ENCODE assay signal across 8 mouse cellular contexts in the genomic region with DNA sequence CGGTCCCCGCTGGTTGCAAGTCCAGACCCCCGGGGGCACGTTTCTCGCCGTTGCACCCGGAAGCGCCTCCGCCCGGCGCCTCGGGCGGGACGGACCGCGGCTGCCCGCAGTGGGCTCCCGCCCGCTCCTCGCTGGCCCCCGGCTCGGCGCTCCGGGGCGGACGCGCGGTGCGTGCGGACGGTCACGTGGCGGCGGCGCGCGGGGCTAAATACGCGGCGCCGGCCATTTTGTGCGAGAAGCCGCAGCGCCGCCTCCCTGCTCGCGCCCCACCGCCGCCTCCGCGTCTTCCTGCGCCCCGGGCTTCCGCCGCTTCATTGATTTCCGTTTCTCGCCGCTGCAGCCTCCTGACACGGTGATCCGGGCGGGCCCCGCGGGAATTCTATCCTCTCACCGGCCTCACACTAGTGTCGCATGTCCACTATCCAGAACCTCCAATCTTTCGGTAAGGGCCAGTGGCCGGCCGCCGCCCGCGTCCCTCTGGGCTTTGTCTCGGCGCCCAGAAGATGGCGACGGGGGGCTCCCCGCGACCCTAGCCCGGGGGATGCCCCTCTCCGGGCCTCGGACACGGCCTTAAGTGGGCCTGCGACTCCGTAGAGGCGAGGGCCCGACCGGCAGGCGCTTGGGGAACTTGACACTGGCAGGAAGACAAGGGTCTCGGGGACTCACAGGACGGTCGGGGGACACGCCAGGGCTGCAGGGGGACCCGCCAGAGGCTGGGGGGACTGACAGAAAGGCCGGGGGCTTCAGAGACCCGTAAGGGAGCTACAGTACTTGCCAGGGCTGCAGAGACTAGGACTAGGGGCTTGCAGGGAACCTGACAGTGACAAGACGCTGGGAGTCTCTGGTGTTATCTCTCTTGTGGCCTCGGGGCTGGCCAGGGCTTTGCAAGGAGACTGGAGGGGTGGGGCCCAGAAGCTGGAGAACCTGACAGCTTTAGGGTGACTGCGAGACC. TPM values are rescaled to one million over a fixed set of nuclear protein-coding genes. Genes with fewer than 3 reads are reported as not detected.
DNase-seq lines count a peak whose midpoint lies in the region; ATAC-seq and TF ChIP-seq lines count a peak whose summit lies in the region.

No protein-coding gene starts in this region.

- no peaks in the 10 kb centered on the region for H3K27me3 ChIP-seq in forebrain, embryonic 11.5 days (ENCODE audit: control insufficient read depth, insufficient read depth, low read length)
- no peaks in the 10 kb centered on the region for H3K27me3 ChIP-seq in heart, postnatal 0 days (ENCODE audit: control insufficient read depth, insufficient read depth, low read length)
- H3K27me3 ChIP-seq in liver, embryonic 15.5 days = no peaks in the 10 kb centered on the region
- H3K27me3 ChIP-seq in neural tube, embryonic 12.5 days (replicated peaks) = no peaks in the 10 kb centered on the region
- no peaks in the 10 kb centered on the region for H3K27me3 ChIP-seq in stomach, postnatal 0 days (ENCODE audit: control insufficient read depth, insufficient read depth, low read length)

- under 1% methylated on average over 86 of the region's 97 CpGs for WGBS in forebrain, embryonic 11.5 days
- WGBS in heart, postnatal 0 days = 2% methylated on average over 72 of the region's 97 CpGs
- WGBS in liver, embryonic 15.5 days (ENCODE audit: insufficient replicate concordance) = under 1% methylated on average over 97 of the region's 97 CpGs
- under 1% methylated on average over 94 of the region's 97 CpGs for WGBS in neural tube, embryonic 12.5 days
- WGBS in stomach, postnatal 0 days = under 1% methylated on average over 87 of the region's 97 CpGs

- ATAC-seq in CD4-positive, CD25-positive, alpha-beta regulatory T cell, adult 4 months = peak; percentile 83
- ATAC-seq in forebrain, embryonic 11.5 days (replicated peaks; ENCODE audit: low FRiP score) = peak; percentile 83
- ATAC-seq in heart, postnatal 0 days (ENCODE audit: insufficient read depth, low read depth) = peak; percentile 85
- peak; percentile 89 for ATAC-seq in liver, embryonic 15.5 days (ENCODE audit: insufficient read depth)
- peak; percentile 77 for ATAC-seq in neural tube, embryonic 12.5 days (ENCODE audit: low FRiP score, low read depth)
- peak; percentile 73 for ATAC-seq in stomach, postnatal 0 days (ENCODE audit: low FRiP score, low TSS enrichment)

- peak overlapping the region; percentile 100 for H3K4me3 ChIP-seq in forebrain, embryonic 11.5 days (ENCODE audit: low read depth, low read length)
- H3K4me3 ChIP-seq in heart, postnatal 0 days (ENCODE audit: low read depth, low read length) = peak overlapping the region; percentile 84
- H3K4me3 ChIP-seq in liver, embryonic 15.5 days (replicated peaks) = peak overlapping the region; percentile 98
- peak overlapping the region; percentile 99 for H3K4me3 ChIP-seq in neural tube, embryonic 12.5 days
- H3K4me3 ChIP-seq in stomach, postnatal 0 days (ENCODE audit: low read depth, low read length) = peak overlapping the region; percentile 98

- no peaks in the 10 kb centered on the region for H3K9me3 ChIP-seq in forebrain, embryonic 11.5 days (ENCODE audit: control insufficient read depth, low read length)
- H3K9me3 ChIP-seq in heart, postnatal 0 days (replicated peaks; ENCODE audit: control insufficient read depth, low read length) = no peaks in the 10 kb centered on the region
- H3K9me3 ChIP-seq in liver, embryonic 15.5 days (replicated peaks) = no peaks in the 10 kb centered on the region
- H3K9me3 ChIP-seq in neural tube, embryonic 12.5 days = no peaks in the 10 kb centered on the region
- no peaks in the 10 kb centered on the region for H3K9me3 ChIP-seq in stomach, postnatal 0 days (ENCODE audit: control insufficient read depth, low read length)

- peaks cover 13% of the 10 kb centered on the region for H3K36me3 ChIP-seq in forebrain, embryonic 11.5 days (ENCODE audit: control insufficient read depth, insufficient read depth, low read length)
- peaks cover 27% of the 10 kb centered on the region for H3K36me3 ChIP-seq in heart, postnatal 0 days (replicated peaks; ENCODE audit: control insufficient read depth, insufficient read depth, low read length)
- peaks cover 28% of the 10 kb centered on the region for H3K36me3 ChIP-seq in liver, embryonic 15.5 days (replicated peaks)
- H3K36me3 ChIP-seq in neural tube, embryonic 12.5 days = peaks cover 25% of the 10 kb centered on the region
- H3K36me3 ChIP-seq in stomach, postnatal 0 days (ENCODE audit: control insufficient read depth, insufficient read depth, low read length) = peaks cover 15% of the 10 kb centered on the region; the same call in 1 of the 2 replicates

- TF ChIP-seq CTCF in heart, postnatal 0 days (IDR thresholded peaks at IDR 0.05; ENCODE audit: low read depth) = no peak
- TF ChIP-seq CTCF in stomach, postnatal 0 days (IDR thresholded peaks at IDR 0.05; ENCODE audit: low read depth) = 0 out of 2 replicates have a peak, but pooled peaks have one; percentile 18

- peak; percentile 61 for DNase-seq in c-Kit-positive CD71-negative TER-119-negative erythroid progenitor cells, embryonic 14.5 days (ENCODE audit: low read depth)
- DNase-seq in forebrain, embryonic 11.5 days (ENCODE audit: low spot score) = peak; percentile 90
- DNase-seq in heart, postnatal 0 days (ENCODE audit: low spot score) = peak; percentile 70
- DNase-seq in kidney, postnatal 4 days = peak; percentile 84 to 91
- peak; percentile 82 for DNase-seq in stomach, postnatal 0 days (ENCODE audit: low spot score)

- H3K4me1 ChIP-seq in forebrain, embryonic 11.5 days (replicated peaks; ENCODE audit: control insufficient read depth, insufficient read depth, low read length) = peaks cover 7% of the 10 kb centered on the region
- H3K4me1 ChIP-seq in heart, postnatal 0 days (ENCODE audit: control insufficient read depth, insufficient read depth) = 0 out of 2 replicates have a peak, but pooled peaks cover 4% of the 10 kb centered on the region
- H3K4me1 ChIP-seq in liver, embryonic 15.5 days (replicated peaks) = peaks cover 22% of the 10 kb centered on the region
- peaks cover 19% of the 10 kb centered on the region for H3K4me1 ChIP-seq in neural tube, embryonic 12.5 days
- no peaks in the 10 kb centered on the region for H3K4me1 ChIP-seq in stomach, postnatal 0 days (replicated peaks; ENCODE audit: control insufficient read depth, insufficient read depth)

- H3K4me2 ChIP-seq in forebrain, embryonic 11.5 days (ENCODE audit: low read depth, low read length, severe bottlenecking) = peak overlapping the region; percentile 93
- peak overlapping the region; percentile 94 for H3K4me2 ChIP-seq in heart, postnatal 0 days (ENCODE audit: low read depth, low read length)
- H3K4me2 ChIP-seq in liver, embryonic 15.5 days = peak overlapping the region; percentile 96
- H3K4me2 ChIP-seq in neural tube, embryonic 12.5 days (replicated peaks) = peak overlapping the region; percentile 88
- H3K4me2 ChIP-seq in stomach, postnatal 0 days (replicated peaks; ENCODE audit: low read depth) = peak overlapping the region; percentile 92

- peak overlapping the region; percentile 87 for H3K27ac ChIP-seq in forebrain, embryonic 11.5 days (ENCODE audit: low read depth, low read length)
- peak overlapping the region; percentile 89 for H3K27ac ChIP-seq in heart, postnatal 0 days (ENCODE audit: low read depth)
- peak overlapping the region; percentile 91 for H3K27ac ChIP-seq in liver, embryonic 15.5 days (replicated peaks)
- peak overlapping the region; percentile 83; the same call in 1 of the 2 replicates for H3K27ac ChIP-seq in neural tube, embryonic 12.5 days
- peak overlapping the region; percentile 91 for H3K27ac ChIP-seq in stomach, postnatal 0 days (replicated peaks)

- no peak for TF ChIP-seq EP300 in heart, postnatal 0 days (IDR thresholded peaks at IDR 0.05; ENCODE audit: low read depth)
- no peak for TF ChIP-seq EP300 in stomach, postnatal 0 days (optimal IDR thresholded peaks at IDR 0.05)

- H3K9ac ChIP-seq in forebrain, embryonic 11.5 days (ENCODE audit: low read length) = peak overlapping the region; percentile 100
- peak overlapping the region; percentile 95 for H3K9ac ChIP-seq in heart, postnatal 0 days (replicated peaks; ENCODE audit: low read depth, low read length)
- peak overlapping the region; percentile 99 for H3K9ac ChIP-seq in liver, embryonic 15.5 days
- H3K9ac ChIP-seq in neural tube, embryonic 12.5 days = peak overlapping the region; percentile 99
- H3K9ac ChIP-seq in stomach, postnatal 0 days (ENCODE audit: low read length) = peak overlapping the region; percentile 98

RNA-seq across cellular contexts. Expression of a gene that starts 0.6 kb away (rescaled TPM):
- polyA plus RNA-seq in CD4-positive, CD25-positive, alpha-beta regulatory T cell, adult 4 months (2017; shearing (Covaris generic)) = 10 to 100 TPM; 71.8 to 88.3 TPM
- polyA plus RNA-seq in forebrain, embryonic 11.5 days (2014; fragmentation: Nextera tagmentation; extraction: Ambion mirVana) = 332 and 346 TPM in 2 replicates
- 50.9 and 65.9 TPM in 2 replicates for total RNA-seq in heart, postnatal 0 days (2014; rRNA removed; ENCODE audit: low replicate concordance)
- 136 and 137 TPM in 2 replicates for polyA plus RNA-seq in heart, postnatal 0 days (2015; fragmentation: Nextera tagmentation; extraction: Ambion mirVana)
- polyA plus RNA-seq in liver, embryonic 15.5 days (2015; fragmentation: Nextera tagmentation; extraction: Ambion mirVana) = 56.6 and 64.4 TPM in 2 replicates
- polyA plus RNA-seq in neural tube, embryonic 12.5 days (2016; fragmentation: Nextera tagmentation; extraction: Ambion mirVana) = 299 and 318 TPM in 2 replicates
- 93.3 and 112 TPM in 2 replicates for polyA plus RNA-seq in stomach, postnatal 0 days (2015; fragmentation: Nextera tagmentation; extraction: Ambion mirVana)

RNA-seq across cellular contexts. Expression of a gene that starts 46.9 kb away (rescaled TPM):
- polyA plus RNA-seq in CD4-positive, CD25-positive, alpha-beta regulatory T cell, adult 4 months (2017; shearing (Covaris generic)) = not detected
- polyA plus RNA-seq in forebrain, embryonic 11.5 days (2014; fragmentation: Nextera tagmentation; extraction: Ambion mirVana) = 0.32 TPM in 1 of 2 replicates, not detected in the other
- 0.23 and 2.8 TPM in 2 replicates for total RNA-seq in heart, postnatal 0 days (2014; rRNA removed; ENCODE audit: low replicate concordance)
- polyA plus RNA-seq in heart, postnatal 0 days (2015; fragmentation: Nextera tagmentation; extraction: Ambion mirVana) = 0.05 TPM in 1 of 2 replicates, not detected in the other
- 0.14 TPM in 1 of 2 replicates, not detected in the other for polyA plus RNA-seq in liver, embryonic 15.5 days (2015; fragmentation: Nextera tagmentation; extraction: Ambion mirVana)
- 0.24 and 0.41 TPM in 2 replicates for polyA plus RNA-seq in neural tube, embryonic 12.5 days (2016; fragmentation: Nextera tagmentation; extraction: Ambion mirVana)
- polyA plus RNA-seq in stomach, postnatal 0 days (2015; fragmentation: Nextera tagmentation; extraction: Ambion mirVana) = 2.1 and 2.3 TPM in 2 replicates

Comparison
In these comparisons a context has a peak if more than half of its experiments do, and no peak if none do; other contexts are left out.
1. Peak in every context shown above with its lines: DNase-seq, ATAC-seq, H3K4me3 ChIP-seq and H3K27ac ChIP-seq.